ENCODE assay signal across 25 mouse cellular contexts in genomic region chr5:144860913-144861312, GRCm38 (mm10).
"Had no signal": no experiment of that assay in that cellular context is flagged by ENCODE, and none has a peak within 500 bp of the region (broad histone marks: within the 10 kb centered on the region; RNA-seq: fewer than 3 reads in every experiment).

No protein-coding gene starts in this region.

- H3K27me3 ChIP-seq: heart, embryonic 12.5 days; hindbrain, embryonic 12.5 days; intestine, embryonic 15.5 days; limb, embryonic 12.5 days; liver, embryonic 13.5 days had no signal

- ATAC-seq: hindbrain, embryonic 16.5 days; inflammation-experienced regulatory T-cells, adult 6 months; intestine, embryonic 15.5 days; intestine, postnatal 0 days had no signal

- H3K4me3 ChIP-seq: gastrocnemius, adult 2 months; heart, embryonic 10.5 days; heart, embryonic 12.5 days; hindbrain, embryonic 10.5 days; hindbrain, embryonic 12.5 days; intestine, embryonic 15.5 days; layer of hippocampus, adult 2 months; limb, embryonic 10.5 days; limb, embryonic 12.5 days; liver, embryonic 13.5 days had no signal

- DNase-seq: gastrocnemius, adult 2 months; gastrocnemius, postnatal 10 days; gastrocnemius, postnatal 25 days; heart, adult 18-20 months; heart, postnatal 10 days; heart, postnatal 4 days; kidney, adult 18-20 months; kidney, adult 8-10 months; kidney, postnatal 10 days; kidney, postnatal 25 days; kidney, postnatal 4 days; liver; liver, embryonic 13.5 days had no signal

- H3K27ac ChIP-seq: gastrocnemius, adult 2 months; heart, embryonic 10.5 days; hindbrain, embryonic 10.5 days; hindbrain, embryonic 12.5 days; hindbrain, embryonic 14.5 days; intestine, embryonic 15.5 days; layer of hippocampus, adult 2 months; limb, embryonic 10.5 days; limb, embryonic 12.5 days; liver, embryonic 13.5 days had no signal

- H3K4me1 ChIP-seq: hindbrain, embryonic 12.5 days; intestine, embryonic 15.5 days; limb, embryonic 10.5 days; limb, embryonic 12.5 days; liver, embryonic 13.5 days had no signal
